Mouse (Mus musculus) hindbrain, embryonic 12.5 days (tissue): ENCODE measurements at regions not wholly inside any gene's neighbourhood (a gene's known extent, or its start where the extent isn't known, plus 50 kb on each side); places are given as distances from the start of the nearest gene placed in this dataset.

Experiments used
- ATAC-seq: fragments of 200-750 bp; cut with Nextera tagmentation; 2 replicates; pipeline ENCODE4 v1.8.0; 2017; ENCODE audit warnings: moderate TSS enrichment; ENCODE audit not compliant: low FRiP score
- H3K27ac ChIP-seq: fragments of 300-500 bp; sonication (generic); 2 replicates; pipeline ENCODE4 v1.5.1; 2016; ENCODE audit warnings: mild to moderate bottlenecking
- H3K27me3 ChIP-seq: fragments of 300-500 bp; sonication (generic); 2 replicates; pipeline ENCODE4 v1.6.1; 2016; ENCODE audit warnings: mild to moderate bottlenecking
- H3K36me3 ChIP-seq: fragments of 300-500 bp; sonication (generic); 2 replicates; pipeline ENCODE4 v1.6.1; 2016; ENCODE audit warnings: mild to moderate bottlenecking
- H3K4me1 ChIP-seq: fragments of 300-500 bp; sonication (generic); 2 replicates; pipeline ENCODE4 v1.6.1; 2016
- H3K4me2 ChIP-seq: fragments of 300-500 bp; sonication (generic); replicated peaks from 2 replicates; pipeline ENCODE4 v1.6.1; 2016; ENCODE audit warnings: mild to moderate bottlenecking
- H3K4me3 ChIP-seq: fragments of 300-500 bp; sonication (generic); 2 replicates; pipeline ENCODE4 v1.5.1; 2016; ENCODE audit warnings: mild to moderate bottlenecking
- H3K9ac ChIP-seq: fragments of 300-500 bp; sonication (generic); 2 replicates; pipeline ENCODE4 v1.6.1; 2016; ENCODE audit warnings: mild to moderate bottlenecking, moderate library complexity
- H3K9me3 ChIP-seq: fragments of 300-500 bp; sonication (generic); replicated peaks from 2 replicates; pipeline ENCODE4 v1.6.1; 2016; ENCODE audit warnings: mild to moderate bottlenecking
- WGBS: fragments of 180-500 bp; shearing (Covaris S2); methylation state at CpG from one replicate; pipeline ENCODE4 v1.1.7; 2016; 5-methylcytosine and 5-hydroxymethylcytosine counted together

DNA sequence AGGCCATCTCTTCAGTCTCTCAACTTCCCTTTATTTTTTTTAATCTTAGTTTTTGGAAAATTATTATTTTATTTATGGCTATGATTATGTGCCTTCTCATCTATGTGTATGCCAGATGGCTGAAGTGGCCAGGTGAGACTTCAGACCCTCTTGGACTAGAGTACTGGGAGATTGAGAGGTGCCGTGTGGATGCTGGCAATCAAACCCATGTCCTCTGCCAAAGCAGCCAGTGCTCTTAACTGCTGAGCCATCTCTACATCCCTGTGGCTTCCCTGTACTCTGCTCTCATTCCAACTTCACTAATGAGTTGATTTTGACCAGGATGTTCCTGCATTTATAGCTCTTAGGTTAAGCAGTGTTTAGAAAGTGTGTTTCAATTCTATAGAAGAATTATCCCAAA lies 393.4 kb downstream of the Dcdc2c start:
- ATAC-seq = no peak
- Histone ChIP-seq H3K4me3 (no peak overlapping the region), H3K4me2 (no peak overlapping the region), H3K9ac (no peak overlapping the region), H3K9me3 (no peaks in the 10 kb centered on the region), H3K36me3 (no peaks in the 10 kb centered on the region), H3K27ac (no peak overlapping the region), H3K27me3 (no peaks in the 10 kb centered on the region), H3K4me1 (no peaks in the 10 kb centered on the region)
- WGBS = 90% methylated on average over 1 of the region's 1 CpGs

DNA sequence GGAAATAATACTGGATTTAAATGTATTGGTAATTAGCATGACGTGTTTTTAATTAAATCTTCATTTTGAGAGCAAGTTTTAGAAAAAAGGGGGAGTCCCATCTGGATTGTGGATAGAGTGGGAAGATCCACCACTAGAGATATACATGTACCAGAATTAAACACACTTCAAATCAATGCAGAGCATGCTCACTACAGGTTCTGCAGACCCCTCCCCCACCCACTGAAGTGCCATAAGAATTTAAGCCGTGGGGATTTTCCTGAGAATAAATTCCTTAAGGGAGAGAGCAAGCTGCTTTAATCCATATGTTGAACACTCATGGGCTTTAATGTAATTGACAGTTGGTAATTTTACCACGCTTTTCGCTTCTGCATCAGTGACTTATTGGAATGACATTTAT lies 401.4 kb downstream of the Dcdc2c start:
- Histone ChIP-seq H3K4me3 (no peak overlapping the region), H3K27ac (no peak overlapping the region), H3K4me1 (no peaks in the 10 kb centered on the region), H3K36me3 (no peaks in the 10 kb centered on the region), H3K9me3 (no peaks in the 10 kb centered on the region), H3K9ac (no peak overlapping the region), H3K27me3 (no peaks in the 10 kb centered on the region), H3K4me2 (no peak overlapping the region)
- ATAC-seq = no peak
- WGBS = 69% methylated on average over 4 of the region's 4 CpGs

- ATAC-seq = no peak
- Histone ChIP-seq H3K27me3 (no peaks in the 10 kb centered on the region), H3K9ac (no peak overlapping the region), H3K9me3 (no peaks in the 10 kb centered on the region), H3K4me3 (no peak overlapping the region), H3K4me2 (no peak overlapping the region), H3K36me3 (no peaks in the 10 kb centered on the region), H3K4me1 (peaks cover 3% of the 10 kb centered on the region), H3K27ac (no peak overlapping the region)
- 67% methylated on average over 4 of the region's 4 CpGs for WGBS
Observed at GRCm38 (mm10) chr12:28135810-28136592, 416.2 kb downstream of the Dcdc2c start.

- no peaks in the 10 kb centered on the region for H3K4me1 ChIP-seq
- H3K27me3 ChIP-seq = no peaks in the 10 kb centered on the region
- H3K4me3 ChIP-seq = no peak overlapping the region
- 66% methylated on average over 9 of the region's 9 CpGs for WGBS
- no peak overlapping the region for H3K9ac ChIP-seq
- no peak overlapping the region for H3K4me2 ChIP-seq
- H3K9me3 ChIP-seq = no peaks in the 10 kb centered on the region
- ATAC-seq = no peak
- H3K36me3 ChIP-seq = no peaks in the 10 kb centered on the region
- H3K27ac ChIP-seq = no peak overlapping the region
Observed at GRCm38 (mm10) chr12:28122766-28123165, 429.4 kb downstream of the Dcdc2c start.

- Histone ChIP-seq H3K4me1 (no peaks in the 10 kb centered on the region), H3K27me3 (no peaks in the 10 kb centered on the region), H3K27ac (no peak overlapping the region), H3K36me3 (no peaks in the 10 kb centered on the region), H3K4me2 (no peak overlapping the region), H3K9ac (no peak overlapping the region), H3K9me3 (no peaks in the 10 kb centered on the region), H3K4me3 (no peak overlapping the region)
- 75% methylated on average over 3 of the region's 3 CpGs for WGBS
- no peak for ATAC-seq
Observed at GRCm38 (mm10) chr12:28120106-28120505, 432.1 kb downstream of the Dcdc2c start.

GRCm38 (mm10) chr12:28090673-28091072 lies 461.5 kb downstream of the Dcdc2c start:
- Histone ChIP-seq H3K9me3 (no peaks in the 10 kb centered on the region), H3K4me3 (no peak overlapping the region), H3K4me2 (no peak overlapping the region), H3K4me1 (no peaks in the 10 kb centered on the region), H3K27ac (no peak overlapping the region), H3K9ac (no peak overlapping the region), H3K27me3 (no peaks in the 10 kb centered on the region), H3K36me3 (no peaks in the 10 kb centered on the region)
- 94% methylated on average over 6 of the region's 6 CpGs for WGBS
- ATAC-seq = no peak

- no peak overlapping the region for H3K4me3 ChIP-seq
- H3K9me3 ChIP-seq = no peaks in the 10 kb centered on the region
- H3K27ac ChIP-seq = no peak overlapping the region
- H3K9ac ChIP-seq = no peak overlapping the region
- ATAC-seq = no peak
- WGBS = 70% methylated on average over 4 of the region's 4 CpGs
- no peak overlapping the region for H3K4me2 ChIP-seq
- no peaks in the 10 kb centered on the region for H3K27me3 ChIP-seq
- no peaks in the 10 kb centered on the region for H3K36me3 ChIP-seq
- no peaks in the 10 kb centered on the region for H3K4me1 ChIP-seq
Observed at GRCm38 (mm10) chr12:28085460-28085859, 466.7 kb downstream of the Dcdc2c start.

DNA sequence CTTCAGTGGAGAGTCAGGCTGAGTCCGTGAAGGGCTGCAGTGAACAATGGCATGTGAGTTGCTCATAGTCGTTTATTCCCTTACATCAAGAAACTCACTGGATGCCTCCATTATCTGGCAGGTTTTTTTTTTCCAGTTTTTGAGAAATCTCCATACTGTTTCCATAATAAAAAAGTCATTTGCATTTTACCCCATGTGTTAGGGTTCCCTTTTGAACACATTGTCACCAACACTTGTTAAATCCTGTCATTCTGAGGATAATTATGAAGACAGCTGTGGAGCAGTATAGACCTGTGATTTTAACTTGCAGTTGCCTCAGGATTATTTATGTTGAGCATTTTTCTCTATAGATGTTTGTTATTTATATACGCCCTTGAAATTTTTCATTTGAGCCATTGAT lies 475.6 kb downstream of the Dcdc2c start:
- WGBS = 82% methylated on average over 3 of the region's 3 CpGs
- no peak overlapping the region for H3K27ac ChIP-seq
- no peak overlapping the region for H3K9ac ChIP-seq
- no peaks in the 10 kb centered on the region for H3K9me3 ChIP-seq
- no peaks in the 10 kb centered on the region for H3K4me1 ChIP-seq
- no peaks in the 10 kb centered on the region for H3K27me3 ChIP-seq
- H3K4me2 ChIP-seq = no peak overlapping the region
- H3K36me3 ChIP-seq = no peaks in the 10 kb centered on the region
- ATAC-seq = no peak
- H3K4me3 ChIP-seq = no peak overlapping the region

- Histone ChIP-seq H3K4me2 (no peak overlapping the region), H3K4me1 (peaks cover 5% of the 10 kb centered on the region), H3K36me3 (no peaks in the 10 kb centered on the region), H3K9me3 (no peaks in the 10 kb centered on the region), H3K4me3 (no peak overlapping the region), H3K9ac (no peak overlapping the region), H3K27ac (no peak overlapping the region; the same call in 1 of the 2 replicates), H3K27me3 (no peaks in the 10 kb centered on the region)
- 37% methylated on average over 2 of the region's 2 CpGs for WGBS
- no peak for ATAC-seq
Observed at GRCm38 (mm10) chr12:28068584-28068983, 483.6 kb downstream of the Dcdc2c start.

- no peaks in the 10 kb centered on the region for H3K9me3 ChIP-seq
- no peak for ATAC-seq
- no peak overlapping the region for H3K4me2 ChIP-seq
- 68% methylated on average over 6 of the region's 6 CpGs for WGBS
- H3K27me3 ChIP-seq = no peaks in the 10 kb centered on the region
- H3K27ac ChIP-seq = 0 out of 2 replicates have a peak overlapping the region, but pooled peaks have one; percentile 17
- no peaks in the 10 kb centered on the region for H3K36me3 ChIP-seq
- H3K9ac ChIP-seq = no peak overlapping the region
- H3K4me1 ChIP-seq = peaks cover 19% of the 10 kb centered on the region
- no peak overlapping the region for H3K4me3 ChIP-seq
Observed at GRCm38 (mm10) chr12:28060281-28060680, 491.9 kb downstream of the Dcdc2c start.

DNA sequence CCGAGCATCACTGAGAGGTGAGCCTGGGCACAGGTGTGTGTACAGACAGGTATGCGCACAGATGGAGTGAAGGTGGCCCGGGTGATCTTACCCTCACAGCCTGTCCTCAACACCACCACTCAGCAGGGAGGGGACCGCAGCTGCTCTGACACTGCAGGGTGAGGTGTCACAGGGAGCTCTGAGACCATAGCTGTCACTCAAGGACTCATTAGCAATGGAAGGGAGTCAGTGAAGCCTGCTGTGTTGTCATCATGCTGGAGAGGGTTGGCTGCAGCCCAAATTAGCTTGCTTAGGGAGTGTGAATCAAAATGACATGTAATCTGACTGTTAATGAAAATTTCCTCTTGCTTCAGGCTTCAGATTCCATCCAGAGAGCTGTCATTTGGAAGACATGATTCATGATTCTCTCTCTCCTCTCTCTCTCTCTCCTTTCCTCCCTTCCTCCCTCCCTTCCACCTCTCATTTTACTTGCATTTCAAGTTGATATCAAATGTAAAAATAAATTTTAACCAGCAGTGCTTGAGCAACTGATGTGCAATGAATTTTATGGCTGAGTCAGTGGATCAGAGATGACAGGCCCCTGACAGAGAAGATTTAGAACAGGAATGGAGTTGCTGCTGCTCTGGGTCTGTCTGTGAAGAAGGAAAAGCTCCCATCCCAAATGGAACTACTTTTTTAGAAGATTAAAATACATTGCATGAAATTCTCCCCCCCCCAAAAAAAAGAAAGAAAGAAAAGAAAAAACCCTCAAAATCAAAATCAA lies 496.5 kb downstream of the Dcdc2c start:
- H3K36me3 ChIP-seq = no peaks in the 10 kb centered on the region
- no peak overlapping the region for H3K9ac ChIP-seq
- ATAC-seq = peak; percentile 96
- no peak overlapping the region for H3K4me3 ChIP-seq
- no peaks in the 10 kb centered on the region for H3K27me3 ChIP-seq
- no peaks in the 10 kb centered on the region for H3K9me3 ChIP-seq
- H3K4me1 ChIP-seq = peaks cover 20% of the 10 kb centered on the region
- no peak overlapping the region for H3K4me2 ChIP-seq
- peak overlapping the region; percentile 55 for H3K27ac ChIP-seq
- 17% methylated on average over 4 of the region's 4 CpGs for WGBS

GRCm38 (mm10) chr12:28054444-28054843 lies 497.8 kb downstream of the Dcdc2c start:
- Histone ChIP-seq H3K4me1 (peaks cover 10% of the 10 kb centered on the region), H3K4me3 (no peak overlapping the region), H3K27ac (no peak overlapping the region), H3K9ac (no peak overlapping the region), H3K27me3 (no peaks in the 10 kb centered on the region), H3K36me3 (no peaks in the 10 kb centered on the region), H3K9me3 (no peaks in the 10 kb centered on the region), H3K4me2 (no peak overlapping the region)
- no peak for ATAC-seq
- 93% methylated on average over 11 of the region's 11 CpGs for WGBS

- Histone ChIP-seq H3K27ac (no peak overlapping the region), H3K4me3 (no peak overlapping the region), H3K36me3 (no peaks in the 10 kb centered on the region), H3K27me3 (no peaks in the 10 kb centered on the region), H3K4me2 (no peak overlapping the region), H3K4me1 (peaks cover 5% of the 10 kb centered on the region), H3K9ac (no peak overlapping the region), H3K9me3 (no peaks in the 10 kb centered on the region)
- ATAC-seq = no peak
- WGBS = 74% methylated on average over 4 of the region's 4 CpGs
Observed at GRCm38 (mm10) chr12:28047989-28048388, 504.2 kb downstream of the Dcdc2c start.
